In the genomic region with DNA sequence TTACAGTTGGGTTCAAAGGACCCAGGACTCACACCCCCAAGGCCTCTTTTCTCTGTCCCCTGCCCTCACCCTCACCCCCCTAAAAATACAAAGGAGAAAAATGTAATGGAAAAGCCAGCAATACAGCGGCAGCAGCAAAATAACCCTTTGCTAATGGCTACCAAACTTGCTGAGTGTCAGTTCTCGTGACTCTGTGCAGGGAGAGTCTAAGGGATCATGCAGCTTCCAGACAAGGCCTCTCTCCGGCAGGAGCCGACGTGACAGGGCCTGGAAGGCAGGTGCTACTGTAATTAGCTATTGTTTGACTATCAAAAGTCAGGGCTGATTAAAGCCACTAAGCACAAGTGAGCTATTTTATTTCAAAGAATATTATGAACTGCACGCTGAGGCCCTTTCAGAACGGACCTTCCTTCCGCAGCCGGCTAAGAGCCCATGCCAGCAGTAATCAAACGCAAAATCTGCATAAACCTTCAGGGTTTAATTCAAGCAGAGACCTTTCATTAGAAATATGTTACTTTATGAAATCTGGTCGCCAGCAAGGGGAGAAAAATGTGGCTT, we compare ENCODE assay signal across 12 mouse cellular contexts.
"Had no signal": no experiment of that assay in that cellular context is flagged by ENCODE, and none has a peak within 500 bp of the region (broad histone marks: within the 10 kb centered on the region; RNA-seq: fewer than 3 reads in every experiment).

No protein-coding gene starts in this region.

- H3K4me1 ChIP-seq: liver, embryonic 15.5 days had no signal

- H3K4me2 ChIP-seq: liver, embryonic 11.5 days; liver, embryonic 15.5 days had no signal

- H3K4me3 ChIP-seq: left cerebral cortex, adult 2 months; limb, embryonic 10.5 days; liver, embryonic 15.5 days had no signal

- H3K9ac ChIP-seq: liver, embryonic 15.5 days had no signal

- H3K27ac ChIP-seq: left cerebral cortex, adult 2 months; limb, embryonic 10.5 days; liver, embryonic 15.5 days; stomach, postnatal 0 days had no signal

- H3K27me3 ChIP-seq: liver, embryonic 15.5 days had no signal

- H3K9me3 ChIP-seq: limb, embryonic 10.5 days; liver, embryonic 15.5 days had no signal

- ATAC-seq: lung, postnatal 0 days; midbrain, embryonic 16.5 days had no signal

- DNase-seq: kidney, postnatal 25 days; lung, adult 2 months; lung, postnatal 36 days; right cerebral cortex, postnatal 25 days; thymus, postnatal 4 days had no signal

- H3K36me3 ChIP-seq: liver, embryonic 15.5 days had no signal
